Mouse (Mus musculus): Measurements from ENCODE around the gene Tyro3.

Tyro3 gene

GRCm38 (mm10) chr2:119855310-119855850, 57.8 kb downstream of the Tyro3 start:
- DNase-seq (ENCODE audit: low read depth, low spot score): no peak

GRCm38 (mm10) chr2:119857341-119857740, 59.8 kb downstream of the Tyro3 start:
- no peak for DNase-seq (ENCODE audit: low read depth, low spot score)

- DNase-seq (ENCODE audit: low read depth, low spot score): no peak
Observed at GRCm38 (mm10) chr2:119864484-119864883, 67.0 kb downstream of the Tyro3 start.

Measured in retina, adult 2 months (tissue).